Mouse (Mus musculus) limb, embryonic 14.5 days (tissue): ENCODE measurements around the gene Tpk1. TPM values are rescaled to one million over a fixed set of nuclear protein-coding genes. Genes with fewer than 3 reads are reported as not detected.

ENCODE experiments used
- ATAC-seq: fragments of 200-750 bp; cut with Nextera tagmentation; 2 replicates; pipeline ENCODE4 v1.8.0; 2017; ENCODE audit warnings: low read depth, moderate number of reproducible peaks, moderate TSS enrichment; ENCODE audit not compliant: low FRiP score
- DNase-seq: peaks from one replicate; pipeline ENCODE4 v3.0.0-alpha.2; 2015; ENCODE audit warnings: low spot score
- H3K27ac ChIP-seq: fragments of 300-500 bp; sonication (generic); replicated peaks from 2 replicates; pipeline ENCODE4 v1.5.1; 2014; ENCODE audit warnings: low read depth, mild to moderate bottlenecking, low read length, moderate library complexity, mixed read lengths
- H3K27me3 ChIP-seq: fragments of 300-500 bp; sonication (generic); 2 replicates; pipeline ENCODE4 v1.6.1; 2014; ENCODE audit warnings: low read length, mixed read lengths; ENCODE audit not compliant: control insufficient read depth, insufficient read depth
- H3K36me3 ChIP-seq: fragments of 300-500 bp; sonication (generic); 2 replicates; pipeline ENCODE4 v1.6.1; 2014; ENCODE audit warnings: mild to moderate bottlenecking, low read length, moderate library complexity, mixed read lengths; ENCODE audit not compliant: control insufficient read depth, insufficient read depth
- H3K4me1 ChIP-seq: fragments of 300-500 bp; sonication (generic); 2 replicates; pipeline ENCODE4 v1.6.1; 2014; ENCODE audit warnings: antibody characterized with exemption, low read length, mixed read lengths; ENCODE audit not compliant: control insufficient read depth, insufficient read depth
- H3K4me2 ChIP-seq: fragments of 300-500 bp; sonication (generic); replicated peaks from 2 replicates; pipeline ENCODE4 v1.6.1; 2014; ENCODE audit warnings: low read depth, mild to moderate bottlenecking, low read length, moderate library complexity; ENCODE audit not compliant: severe bottlenecking
- H3K4me3 ChIP-seq: fragments of 300-500 bp; sonication (generic); replicated peaks from 2 replicates; pipeline ENCODE4 v1.5.1; 2014; ENCODE audit warnings: low read length
- H3K9ac ChIP-seq: fragments of 300-500 bp; sonication (generic); 2 replicates; pipeline ENCODE4 v1.6.1; 2014; ENCODE audit warnings: mild to moderate bottlenecking, low read depth, low read length, moderate library complexity; ENCODE audit not compliant: severe bottlenecking
- H3K9me3 ChIP-seq: fragments of 300-500 bp; sonication (generic); 2 replicates; pipeline ENCODE4 v1.6.1; 2016; ENCODE audit warnings: low read length; ENCODE audit not compliant: control insufficient read depth
- POLR2A ChIP-seq: fragments of 200-500 bp; IDR thresholded peaks from 2 replicates; pipeline ENCODE4 v1.8.0; 2012; ENCODE audit warnings: inconsistent platforms, mild to moderate bottlenecking, moderate library complexity, borderline replicate concordance; ENCODE audit not compliant: insufficient read depth, insufficient read length; ENCODE audit errors: extremely low read depth
- WGBS: fragments of 180-500 bp; shearing (Covaris S2); extraction: QIAGEN DNeasy Blood & Tissue Kit; methylation state at CpG from one replicate; pipeline ENCODE4 v1.1.7; 2014; 5-methylcytosine and 5-hydroxymethylcytosine counted together
- polyA plus RNA-seq, 2 experiments: library from polyadenylated mRNA; depleted of rRNA in 1 of 2; stranded (reverse) in 1 of 2; unstranded in 1 of 2; fragments of >200 nt; fragmentation: Nextera tagmentation in 1 of 2; extraction: Ambion mirVana in 1 of 2; gene quantifications; 2 replicates each; pipeline versions ENCODE4 v1.2.1 to v1.2.3; 2012 to 2014

Tpk1 gene
- polyA plus RNA-seq, 2 experiments: 6.8 to 9.1 TPM

DNA sequence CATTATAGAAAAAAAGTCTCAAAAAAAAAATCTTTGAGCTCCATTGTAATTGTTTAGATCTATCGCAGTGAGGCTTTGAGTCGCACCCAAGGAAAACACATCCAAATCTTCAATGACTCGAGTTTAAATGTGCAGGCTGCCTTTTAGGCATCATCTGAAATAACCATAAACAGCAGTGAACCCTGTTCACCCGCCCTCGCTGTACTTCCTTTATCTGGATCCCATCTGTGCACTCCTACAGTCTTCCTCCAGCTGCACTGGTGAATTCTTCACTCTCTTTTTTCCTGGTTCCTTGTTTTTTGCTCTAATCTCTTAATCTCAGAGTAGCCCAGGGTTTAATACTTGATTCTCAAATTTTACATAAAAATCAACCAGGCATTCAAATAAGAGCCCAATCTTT, 23.7 kb downstream of the Tpk1 start:
- H3K36me3 ChIP-seq: no peaks in the 10 kb centered on the region
- 52% methylated on average over 5 of the region's 5 CpGs for WGBS

GRCm38 (mm10) chr6:43640621-43641020, 25.5 kb downstream of the Tpk1 start:
- no peak overlapping the region for H3K9ac ChIP-seq
- DNase-seq (no peak), ATAC-seq (no peak)
- no peaks in the 10 kb centered on the region for H3K9me3 ChIP-seq
- no peak overlapping the region for H3K4me3 ChIP-seq
- no peak overlapping the region for H3K4me2 ChIP-seq
- H3K4me1 ChIP-seq: no peaks in the 10 kb centered on the region
- TF ChIP-seq POLR2A: no peak
- no peaks in the 10 kb centered on the region for H3K36me3 ChIP-seq
- H3K27ac ChIP-seq: no peak overlapping the region
- H3K27me3 ChIP-seq: no peaks in the 10 kb centered on the region

More for the DNA sequence above, 23.7 kb downstream of the Tpk1 start:
- no peak overlapping the region for H3K4me2 ChIP-seq
- no peak overlapping the region for H3K9ac ChIP-seq
- H3K27me3 ChIP-seq: no peaks in the 10 kb centered on the region
- no peak for TF ChIP-seq POLR2A
- DNase-seq (no peak), ATAC-seq (no peak)
- no peaks in the 10 kb centered on the region for H3K9me3 ChIP-seq
- H3K27ac ChIP-seq: no peak overlapping the region
- H3K4me1 ChIP-seq: no peaks in the 10 kb centered on the region
- no peak overlapping the region for H3K4me3 ChIP-seq

GRCm38 (mm10) chr6:43638865-43639264, 27.2 kb downstream of the Tpk1 start:
- no peak for TF ChIP-seq POLR2A
- Histone ChIP-seq H3K4me2 (no peak overlapping the region), H3K9ac (no peak overlapping the region), H3K9me3 (no peaks in the 10 kb centered on the region), H3K36me3 (no peaks in the 10 kb centered on the region), H3K4me3 (no peak overlapping the region), H3K27ac (no peak overlapping the region), H3K27me3 (no peaks in the 10 kb centered on the region), H3K4me1 (no peaks in the 10 kb centered on the region)
- 75% methylated on average over 1 of the region's 1 CpGs for WGBS
- DNase-seq (no peak), ATAC-seq (no peak)

DNA sequence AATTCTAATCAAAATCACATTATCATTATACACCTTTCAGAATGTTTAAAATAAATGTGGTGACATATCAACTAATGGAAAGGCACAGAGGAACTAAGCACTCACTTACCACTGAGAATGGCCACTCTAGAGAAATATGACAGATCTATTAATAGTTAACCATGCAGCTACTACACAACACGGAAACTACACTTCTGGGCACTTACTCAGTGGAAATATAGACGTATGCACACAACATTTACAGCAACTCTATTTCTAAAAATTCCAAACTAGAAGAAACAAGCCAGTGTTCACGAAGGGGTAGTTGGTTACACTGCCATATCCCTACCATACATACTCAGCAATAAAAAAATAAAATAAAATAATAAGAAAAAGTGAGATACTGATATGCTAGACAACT, 28.0 kb downstream of the Tpk1 start:
- Histone ChIP-seq H3K4me1 (no peaks in the 10 kb centered on the region), H3K27ac (no peak overlapping the region), H3K9ac (no peak overlapping the region), H3K4me3 (no peak overlapping the region), H3K9me3 (no peaks in the 10 kb centered on the region), H3K27me3 (no peaks in the 10 kb centered on the region), H3K36me3 (no peaks in the 10 kb centered on the region), H3K4me2 (no peak overlapping the region)
- TF ChIP-seq POLR2A: no peak
- no peak for DNase-seq
- ATAC-seq: no peak
- 81% methylated on average over 3 of the region's 3 CpGs for WGBS

- no peaks in the 10 kb centered on the region for H3K27me3 ChIP-seq
- no peak overlapping the region for H3K27ac ChIP-seq
- no peaks in the 10 kb centered on the region for H3K4me1 ChIP-seq
- DNase-seq (no peak), ATAC-seq (no peak)
- H3K36me3 ChIP-seq: no peaks in the 10 kb centered on the region
- TF ChIP-seq POLR2A: no peak
- H3K9ac ChIP-seq: no peak overlapping the region
- WGBS: 81% methylated on average over 11 of the region's 11 CpGs
- no peak overlapping the region for H3K4me2 ChIP-seq
- no peak overlapping the region for H3K4me3 ChIP-seq
- no peaks in the 10 kb centered on the region for H3K9me3 ChIP-seq
These were observed 29.0 kb downstream of the Tpk1 start for GRCm38 (mm10) chr6:43636980-43637638.
